Mouse (Mus musculus) urinary bladder, postnatal 10 days (tissue): ENCODE results near the gene Egr2.
A peak's percentile ranks its signal among the peaks of the same experiment; 100 is the strongest.

Experiments
- DNase-seq: peaks from one replicate; pipeline ENCODE4 v3.0.0; 2022; ENCODE audit warnings: low spot score

The Egr2 gene

DNA sequence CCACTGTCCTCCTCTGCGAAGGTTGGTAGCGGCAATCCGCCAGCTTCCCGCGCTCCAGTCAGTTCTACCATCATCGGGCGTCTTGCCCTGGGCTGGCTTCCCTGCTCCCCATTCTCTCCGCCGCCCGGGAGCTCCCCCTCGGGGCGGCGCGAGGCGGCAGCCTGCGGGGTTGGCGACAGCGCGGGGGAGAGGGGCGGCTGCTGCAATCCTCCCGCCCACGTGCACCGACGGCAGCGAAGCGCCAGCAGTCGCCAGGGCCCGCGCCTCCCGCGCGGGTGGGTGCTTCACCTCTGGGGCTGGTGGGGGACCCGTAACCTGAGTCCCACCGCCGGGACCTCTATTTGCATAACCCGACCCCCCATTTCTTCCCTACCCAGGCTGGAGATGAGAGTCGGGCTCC is at the start of gene Egr2:
Gene Egr2, plus strand, starts transcription at position 220 of the 400 bp plus-strand sequence.
- no peak for DNase-seq

DNA sequence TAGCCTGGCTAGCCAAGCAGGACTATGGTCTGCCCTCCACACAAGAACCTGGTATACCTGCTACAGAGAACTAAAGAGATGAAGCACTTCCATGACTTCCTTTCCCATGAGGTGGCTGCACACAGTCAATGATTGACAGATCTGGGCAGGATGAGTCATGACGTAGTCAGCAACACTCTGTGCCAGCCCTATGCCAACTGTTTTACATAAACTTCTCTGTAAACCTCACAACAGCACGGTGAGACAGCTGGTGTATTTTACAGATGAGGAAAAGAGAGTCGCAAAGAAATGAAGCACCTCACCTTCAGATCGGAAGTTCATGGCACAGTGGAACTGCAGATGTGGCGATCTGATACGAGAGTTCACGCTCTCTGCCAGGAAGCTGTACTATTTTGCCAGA is 47.8 kb upstream of the Egr2 start:
- no peak for DNase-seq

DNA sequence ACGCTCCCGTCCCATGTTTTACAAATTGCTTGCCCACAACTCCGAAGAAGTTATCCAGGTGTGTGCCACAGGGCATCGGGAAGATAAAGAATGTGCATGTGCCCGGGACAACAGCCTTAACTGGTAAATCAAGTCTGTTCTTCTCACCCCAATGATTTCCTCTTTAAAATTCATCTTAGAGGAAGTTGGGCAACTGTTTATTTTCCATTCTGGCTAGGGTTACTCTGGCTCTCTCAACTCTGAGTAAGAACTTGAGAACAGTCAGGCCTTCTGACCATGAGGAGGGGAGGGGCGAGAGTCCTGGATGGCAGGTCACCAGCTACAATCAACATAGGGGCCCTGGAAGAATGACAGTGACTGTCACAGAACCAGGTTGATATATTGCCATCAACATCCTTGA is 45.4 kb upstream of the Egr2 start:
- no peak for DNase-seq

DNA sequence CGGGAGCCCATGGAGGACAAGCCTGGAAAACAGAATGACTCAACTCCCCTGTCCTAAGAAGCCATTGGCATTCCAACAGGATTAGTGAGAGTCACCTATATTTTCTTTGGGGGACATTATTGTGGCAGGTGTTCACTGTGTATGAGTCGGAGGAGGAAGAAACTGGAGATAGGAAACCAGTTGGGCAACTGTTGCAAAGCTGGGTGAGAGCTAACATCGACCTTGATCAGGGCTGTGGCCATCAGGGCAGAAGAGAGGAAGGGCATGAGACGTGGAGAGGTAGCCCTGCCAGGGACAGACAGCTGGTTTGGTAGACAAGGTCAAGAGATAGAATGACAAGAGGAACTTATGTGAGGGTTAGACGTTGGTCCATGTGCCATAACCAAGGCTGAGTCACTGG is 44.6 kb upstream of the Egr2 start:
- DNase-seq: no peak

DNA sequence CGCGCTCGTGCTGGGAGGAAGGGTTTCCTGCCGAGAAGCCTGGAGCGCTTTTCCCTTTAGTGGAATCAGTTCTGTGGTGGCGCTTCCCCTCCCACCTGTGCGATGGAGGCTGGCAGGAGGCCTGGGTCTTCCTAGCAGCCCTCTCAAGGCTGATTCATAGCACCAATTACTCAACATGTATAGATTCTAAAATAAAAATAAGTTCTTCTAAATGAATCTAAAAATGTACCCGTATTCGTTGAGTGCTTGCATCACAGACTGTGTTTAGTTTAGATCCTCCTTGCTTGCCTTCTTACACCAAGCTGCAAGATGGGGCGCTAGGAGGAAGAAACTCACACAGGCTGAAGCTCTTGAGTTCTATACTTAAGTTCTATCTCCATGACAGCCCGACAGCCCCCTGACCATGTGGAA is 43.1 kb upstream of the Egr2 start:
- DNase-seq: no peak

DNA sequence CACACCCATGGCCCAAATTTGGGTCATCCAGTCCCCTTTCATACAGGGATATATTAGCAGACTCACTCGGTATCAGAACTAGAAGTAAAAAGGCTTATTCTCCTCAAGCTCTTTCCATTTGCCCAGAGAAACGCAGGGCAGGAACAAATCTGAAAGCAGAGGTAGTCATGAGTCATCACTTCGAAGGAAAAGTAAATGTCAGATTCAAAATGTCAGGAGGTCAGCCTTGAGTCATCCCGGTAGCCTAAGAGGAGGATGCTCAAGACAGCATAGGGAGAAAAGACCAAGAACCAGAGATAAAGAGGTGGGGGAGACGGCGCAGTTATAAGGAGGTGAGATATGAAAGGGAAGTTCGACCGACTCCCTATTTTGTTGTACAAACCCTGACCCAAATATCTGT is 41.7 kb upstream of the Egr2 start:
- DNase-seq: no peak

DNA sequence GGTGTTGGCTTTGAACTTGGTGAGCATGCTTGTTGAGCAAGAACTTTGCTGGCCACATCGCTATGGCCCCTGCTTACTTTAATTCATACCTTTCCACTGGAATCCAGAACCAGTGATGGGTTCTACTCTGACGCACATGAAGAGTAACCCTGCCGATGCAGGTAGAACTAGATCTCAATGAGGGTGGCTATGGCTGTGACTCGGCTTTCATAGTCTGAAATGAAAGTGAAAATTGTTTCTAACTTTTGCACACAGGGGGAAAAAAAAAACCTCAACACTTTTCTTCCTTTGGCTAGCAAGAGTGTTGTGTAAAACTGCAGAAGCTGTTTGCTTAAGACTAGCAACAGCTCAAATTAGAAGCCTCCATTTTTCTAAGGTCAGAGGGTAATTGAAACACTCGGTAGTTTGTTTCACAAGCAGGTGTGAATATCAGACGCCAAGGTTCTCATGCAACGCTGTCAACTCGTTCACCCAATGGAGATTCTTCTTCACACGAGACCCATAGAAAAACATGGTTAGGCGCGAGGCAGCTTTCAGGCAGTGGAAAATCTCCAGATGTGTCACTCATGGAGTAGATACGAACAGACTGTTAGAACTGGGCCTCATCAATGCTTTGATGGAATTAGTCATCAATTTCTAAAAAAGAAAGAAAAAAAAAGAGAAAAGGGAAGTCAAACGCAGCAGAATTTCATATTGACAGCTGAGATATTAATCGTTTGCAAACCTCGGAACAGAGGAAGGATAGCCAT is 38.0 kb upstream of the Egr2 start:
- DNase-seq: no peak

DNA sequence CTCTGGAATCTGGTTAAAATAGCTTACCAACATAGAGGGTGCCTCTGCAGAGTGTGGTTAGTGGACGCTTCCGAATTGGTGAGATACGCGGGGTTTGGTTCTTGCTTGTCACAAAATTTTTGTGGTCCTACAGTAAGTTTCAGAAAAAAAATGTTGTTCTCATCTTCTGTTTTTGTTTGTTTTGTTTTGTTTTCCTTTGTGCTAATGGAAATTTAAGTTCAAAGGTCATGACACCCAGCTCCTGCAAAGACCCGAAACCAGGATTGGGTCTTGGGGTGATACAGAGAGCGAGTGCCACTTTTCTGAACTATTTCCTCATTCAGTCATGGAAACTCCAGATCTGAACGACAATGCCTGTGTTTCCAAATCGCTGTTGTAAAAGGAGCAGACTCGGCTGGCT is 37.3 kb upstream of the Egr2 start:
- no peak for DNase-seq

DNA sequence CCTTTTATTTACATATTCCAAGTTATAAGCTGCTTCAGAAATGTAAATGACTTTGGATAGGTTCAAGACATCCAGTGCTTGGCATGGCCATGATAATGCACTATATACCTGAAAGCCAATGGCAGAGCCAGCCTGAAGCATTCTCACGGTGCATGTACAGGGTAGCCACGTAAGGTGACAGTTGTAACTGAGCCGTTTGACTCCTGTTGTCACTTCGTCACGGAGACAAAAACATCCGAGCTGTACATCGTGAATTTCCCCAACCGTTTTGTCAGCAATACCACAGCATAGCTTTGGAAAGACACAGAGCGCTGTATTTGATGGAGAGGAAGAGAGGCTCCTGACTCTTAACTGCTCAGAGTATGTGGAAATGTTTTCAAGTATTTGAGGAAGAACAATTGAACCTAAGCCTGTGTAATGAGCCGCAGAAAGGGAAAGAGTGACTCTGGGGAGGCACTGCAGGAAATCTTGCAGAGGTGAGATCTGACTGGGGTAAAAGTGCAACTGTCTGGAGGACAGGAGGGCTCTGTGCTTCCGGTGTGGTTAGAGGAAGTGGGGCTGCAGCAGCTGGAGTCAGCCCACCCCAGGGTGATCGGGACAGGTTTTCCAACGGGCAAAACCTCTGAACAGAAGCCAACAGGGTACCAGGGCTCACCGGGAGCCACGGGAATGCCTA is 31.8 kb upstream of the Egr2 start:
- no peak for DNase-seq

DNA sequence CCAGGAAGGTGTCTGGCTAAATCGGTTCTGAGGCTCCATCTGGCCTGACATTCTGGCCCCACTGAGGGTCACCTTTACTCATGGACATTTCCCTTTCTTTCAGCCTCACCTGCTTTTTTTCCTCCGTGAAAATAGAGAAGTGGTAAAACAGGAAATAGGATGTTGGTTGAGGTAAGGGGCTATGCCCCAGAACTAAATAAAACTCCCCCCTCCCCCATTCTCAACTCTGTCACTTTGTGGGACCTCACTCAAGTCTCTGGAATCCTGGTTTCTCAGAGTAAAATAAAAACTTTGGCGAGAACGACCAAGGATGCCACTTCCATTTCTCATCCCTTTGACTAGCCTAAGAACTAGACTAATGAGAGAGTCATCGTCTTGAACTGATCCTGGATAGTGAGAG is 31.2 kb upstream of the Egr2 start:
- no peak for DNase-seq

DNA sequence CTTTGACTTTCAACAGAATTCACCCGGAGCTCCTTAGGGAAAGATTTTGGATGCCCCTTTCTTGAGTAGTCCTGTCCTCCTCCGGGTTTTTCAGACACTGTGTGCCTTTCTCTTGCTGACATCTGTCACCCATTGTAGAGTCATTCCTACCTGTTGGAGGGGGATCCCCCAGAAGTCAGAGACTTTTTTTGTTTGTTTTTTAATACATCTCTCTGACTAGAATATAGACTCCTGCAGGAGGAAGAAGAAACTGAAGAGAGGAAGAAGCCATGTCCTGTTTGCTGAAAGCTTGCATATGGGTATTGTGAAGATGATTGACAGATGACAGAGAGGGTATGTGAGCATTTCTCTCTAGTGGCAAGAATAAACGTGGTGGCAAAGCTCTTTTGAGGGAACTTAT is 30.0 kb upstream of the Egr2 start:
- DNase-seq: no peak

DNA sequence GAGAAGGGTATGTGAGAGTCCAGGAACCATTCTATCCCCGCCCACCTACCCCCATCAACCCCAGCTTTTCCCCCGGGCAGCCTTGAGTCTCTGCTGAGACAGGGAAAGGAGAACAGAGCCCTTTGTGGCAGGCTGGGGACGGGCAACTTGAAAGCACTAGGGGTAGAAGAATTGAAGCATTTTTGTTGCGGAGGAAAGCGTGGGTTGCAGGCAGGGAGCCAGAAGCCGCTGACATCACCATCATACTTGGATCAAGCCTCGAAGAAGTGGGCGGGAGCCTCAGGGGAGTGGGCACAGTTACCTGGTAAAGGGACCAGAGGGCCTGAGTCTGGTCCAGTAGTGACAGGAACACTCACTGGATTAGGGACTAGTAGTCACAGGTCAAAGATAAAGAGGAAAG is 23.1 kb upstream of the Egr2 start:
- no peak for DNase-seq

DNA sequence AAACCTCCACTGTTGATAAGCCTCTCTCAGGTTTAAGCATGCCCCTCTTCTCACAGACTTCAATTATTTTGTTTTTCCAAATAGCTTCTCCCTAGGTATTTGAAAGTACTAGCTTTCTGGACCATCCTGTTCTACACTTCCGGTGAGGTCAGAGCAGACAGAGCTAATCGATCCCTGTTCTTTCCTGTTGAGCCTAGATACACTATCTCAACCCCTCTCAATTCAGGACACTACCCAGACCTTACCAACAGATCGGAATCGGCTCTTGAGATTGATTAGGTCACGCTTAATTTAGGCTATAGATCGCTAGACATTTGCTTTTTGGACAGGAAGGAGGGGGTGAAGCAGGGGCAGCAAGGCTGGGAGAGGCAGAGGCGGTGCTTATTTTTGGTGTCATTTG is 22.4 kb upstream of the Egr2 start:
- no peak for DNase-seq

DNA sequence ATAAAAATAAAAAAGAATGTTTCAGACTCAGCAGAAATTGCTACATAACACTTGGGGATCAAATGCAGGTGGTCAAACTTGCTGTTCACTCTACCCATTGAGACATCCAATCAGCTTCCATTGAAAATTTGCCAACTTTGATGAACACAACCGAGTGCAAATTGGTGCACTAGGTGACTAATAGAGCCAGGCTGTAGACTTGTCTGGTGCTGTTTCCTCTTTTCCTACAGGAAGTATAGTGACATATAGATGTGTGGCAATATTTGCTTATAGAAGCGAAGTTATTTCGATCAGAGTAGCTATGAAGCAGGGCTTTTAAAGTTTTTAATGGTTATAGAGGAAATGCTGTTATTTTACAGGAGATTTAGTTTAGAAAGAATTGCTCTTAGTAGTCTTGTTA is 16.5 kb upstream of the Egr2 start:
- DNase-seq: no peak

DNA sequence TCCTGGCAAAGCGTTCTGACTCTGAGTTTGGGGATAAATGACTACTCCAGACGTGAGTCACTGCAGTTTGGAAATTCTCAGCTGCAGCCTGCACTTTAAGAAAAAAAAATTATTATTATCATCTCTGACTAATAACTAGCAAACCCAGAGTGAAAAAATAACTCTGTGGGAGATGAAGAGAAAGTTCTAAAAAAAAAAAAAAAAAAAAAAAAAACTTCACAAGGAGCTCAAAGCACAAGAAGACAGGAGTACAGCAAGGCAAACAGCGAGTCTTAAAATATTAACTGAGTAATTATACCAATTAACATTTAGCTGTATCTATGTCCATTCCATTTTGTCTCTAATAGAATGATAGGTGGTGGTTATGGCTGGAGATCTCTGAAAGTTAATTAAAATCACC is 11.1 kb upstream of the Egr2 start:
- DNase-seq: no peak

DNA sequence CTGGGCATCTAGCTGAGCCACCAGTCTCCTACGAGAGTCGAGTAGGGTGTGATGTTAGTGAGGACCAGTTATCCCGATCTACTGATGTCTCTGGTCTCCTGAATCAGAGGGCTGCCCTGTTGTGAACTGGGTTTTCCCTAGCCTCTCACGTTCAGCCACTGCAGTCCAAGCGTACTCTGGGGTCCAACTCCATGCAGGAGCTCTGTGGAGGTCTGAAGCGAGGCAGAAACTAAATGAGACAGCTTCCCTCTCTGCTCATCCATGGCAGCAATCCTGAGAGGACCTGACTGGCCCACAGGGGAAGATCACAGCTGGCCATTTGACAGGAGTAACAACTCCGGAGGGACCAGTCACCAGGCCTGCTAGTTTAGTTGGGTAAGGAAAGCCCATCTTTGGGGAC is 10.6 kb upstream of the Egr2 start:
- DNase-seq: no peak

DNA sequence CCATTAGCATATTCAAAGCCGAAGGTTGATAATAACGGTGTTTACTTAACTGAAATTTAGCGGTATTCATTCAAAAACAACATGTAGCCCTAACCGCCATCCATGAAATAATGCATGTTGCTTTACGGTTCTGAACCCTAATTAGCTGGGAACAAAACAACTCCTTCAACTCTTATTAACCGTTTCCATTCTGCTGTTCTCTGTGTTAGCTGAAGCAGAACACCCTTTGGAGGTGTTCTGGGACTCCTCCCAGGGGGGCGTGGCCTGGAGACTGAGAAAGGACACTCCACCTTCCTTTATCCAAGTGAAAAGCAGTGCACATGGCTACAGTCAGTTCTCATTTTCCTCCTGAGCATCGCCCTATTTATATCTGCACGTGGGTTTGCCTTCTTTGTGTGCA is 8.8 kb upstream of the Egr2 start:
- no peak for DNase-seq

DNA sequence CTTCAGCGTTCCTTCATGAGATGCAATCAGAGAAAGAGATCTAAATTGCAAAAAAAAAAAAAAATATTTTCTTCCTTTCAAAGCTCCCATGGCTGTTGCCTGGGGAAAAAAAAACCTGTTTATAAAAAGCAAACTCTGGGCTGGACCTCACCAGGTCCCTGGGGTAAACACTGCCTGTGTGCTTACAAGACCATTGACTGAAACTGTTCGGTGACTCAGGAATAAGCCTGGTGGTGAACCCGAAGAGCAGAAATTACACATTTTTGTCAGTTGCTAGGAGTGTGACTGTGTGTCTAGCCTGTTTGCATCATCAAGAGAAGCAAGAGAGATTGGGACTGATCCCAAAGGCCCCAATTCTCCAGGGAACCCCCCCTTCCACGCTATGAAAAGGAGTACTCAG is 5.5 kb upstream of the Egr2 start:
- no peak for DNase-seq

DNA sequence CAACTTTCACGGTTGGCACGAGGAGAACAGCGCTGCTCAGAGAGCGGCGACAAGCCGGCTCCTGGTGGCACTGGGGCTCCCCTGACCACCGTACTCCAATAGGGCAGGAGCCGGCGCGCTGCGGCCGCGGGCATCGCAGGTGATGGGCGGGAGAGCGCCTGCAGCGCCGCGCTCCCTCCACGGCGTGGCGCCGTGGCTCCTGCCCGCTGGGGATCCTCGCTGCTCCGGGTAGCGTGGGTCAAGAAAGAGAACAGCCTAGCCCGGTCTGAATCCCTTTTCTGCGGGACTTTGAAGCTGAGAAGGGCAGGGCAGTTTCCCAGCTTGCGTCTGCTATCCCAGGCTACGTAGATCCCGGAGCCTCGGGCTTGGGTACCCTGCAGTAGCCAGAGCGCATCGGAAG is 697 bp downstream of the Egr2 start:
- DNase-seq: no peak

DNA sequence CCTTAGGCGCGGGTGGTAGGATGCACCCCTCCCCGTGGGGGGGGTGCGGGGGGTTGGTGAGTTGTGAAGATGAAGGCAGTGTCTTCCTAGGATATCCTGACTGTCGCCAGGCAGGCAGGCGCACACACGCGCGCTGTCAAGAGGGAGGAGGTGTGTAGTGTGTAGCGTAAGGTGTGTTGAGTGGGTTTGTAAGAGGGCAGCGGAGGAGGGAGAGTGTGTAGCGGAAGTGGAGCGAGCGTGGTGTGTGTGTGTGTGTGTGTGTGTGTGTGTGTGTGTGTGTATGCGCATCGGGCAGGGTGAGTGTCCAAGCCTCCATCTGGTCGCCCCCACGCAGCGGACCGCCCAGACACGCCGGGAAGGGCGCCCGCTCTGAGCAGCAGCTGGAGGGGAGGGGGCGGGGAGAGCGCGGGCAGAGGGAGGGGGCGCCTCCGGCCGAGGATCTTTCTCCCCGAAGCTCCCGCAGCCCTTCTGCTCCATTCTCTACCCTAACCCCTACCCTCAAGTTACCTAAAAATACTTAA is 1.4 kb downstream of the Egr2 start:
- DNase-seq: no peak

DNA sequence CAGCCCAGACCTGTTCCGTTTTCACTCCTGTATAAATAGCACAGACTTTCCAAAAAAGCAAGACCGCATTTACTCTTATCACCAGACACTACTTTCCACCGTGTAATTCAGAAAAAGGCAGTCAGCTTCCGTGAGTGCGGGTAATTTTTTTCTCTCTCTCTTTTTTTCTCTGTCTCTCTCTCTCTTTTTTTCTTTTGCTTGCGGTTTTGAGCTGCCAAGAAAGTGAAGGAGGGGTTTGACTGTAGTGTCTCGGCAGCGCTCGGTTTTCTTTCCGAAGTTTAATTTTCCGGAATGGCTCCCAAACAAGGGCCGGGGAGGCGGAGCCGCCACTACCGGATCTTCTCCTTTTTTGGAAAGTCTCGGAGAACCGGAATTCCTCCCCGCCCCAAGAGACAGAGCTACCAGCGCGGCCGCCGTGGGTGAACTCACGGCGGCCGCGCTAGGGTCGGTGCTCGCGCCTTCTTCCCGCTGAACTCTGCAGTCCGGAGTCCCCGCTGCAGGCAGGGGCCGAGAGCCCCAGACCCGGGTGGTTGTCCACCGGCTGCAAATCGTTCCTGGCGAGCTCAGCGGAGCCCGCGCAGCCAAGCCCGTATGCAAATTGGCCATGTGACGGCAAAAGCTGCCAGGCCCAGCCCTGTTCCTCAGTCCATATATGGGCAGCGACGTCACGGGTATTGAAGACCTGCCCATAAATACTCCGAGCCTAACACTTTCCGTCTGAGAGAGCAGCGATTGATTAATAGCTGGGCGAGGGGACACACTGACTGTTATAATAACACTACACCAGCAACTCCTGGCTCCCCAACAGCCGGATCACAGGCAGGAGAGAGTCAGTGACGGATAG is 2.1 kb downstream of the Egr2 start:
- DNase-seq: peak; percentile 52

DNA sequence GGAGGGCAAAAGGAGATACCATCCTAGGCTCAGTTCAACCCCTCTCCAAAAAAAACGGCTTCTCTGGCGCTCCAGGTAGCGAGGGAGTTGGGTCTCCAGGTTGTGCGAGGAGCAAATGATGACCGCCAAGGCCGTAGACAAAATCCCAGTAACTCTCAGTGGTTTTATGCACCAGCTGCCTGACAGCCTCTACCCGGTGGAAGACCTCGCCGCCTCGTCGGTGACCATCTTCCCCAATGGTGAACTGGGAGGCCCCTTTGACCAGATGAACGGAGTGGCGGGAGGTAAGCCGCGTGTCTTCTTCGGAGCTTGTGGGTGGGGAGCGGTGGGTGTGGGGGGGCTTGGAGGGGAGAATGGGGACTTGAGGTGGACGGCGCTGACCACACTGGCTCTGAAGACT is 2.8 kb downstream of the Egr2 start:
- DNase-seq: no peak
